Mouse (Mus musculus): ENCODE results near the gene Myo5a. TPM values are rescaled to one million over a fixed set of nuclear protein-coding genes. Genes with fewer than 3 reads are reported as not detected.

The Myo5a gene
- polyA plus RNA-seq, 1 experiment from 2014 or later: 12.3 TPM

GRCm38 (mm10) chr9:75047079-75047478, 23.7 kb upstream of the Myo5a start:
- H3K9me3 ChIP-seq (ENCODE audit: control insufficient read depth, low read length): no peaks in the 10 kb centered on the region
- no peak for ATAC-seq (ENCODE audit: insufficient number of reproducible peaks, insufficient read depth, low FRiP score, low read depth)
- H3K27ac ChIP-seq (replicated peaks in 1 of 2; ENCODE audit: control insufficient read depth in 1 of 2, insufficient read depth in 1 of 2, low read depth in 2 of 2, low read length in 2 of 2): no peak overlapping the region
- no peaks in the 10 kb centered on the region for H3K27me3 ChIP-seq (ENCODE audit: control insufficient read depth, insufficient read depth, low read length)
- H3K9ac ChIP-seq (ENCODE audit: low read length): no peak overlapping the region
- peaks cover 27% of the 10 kb centered on the region for H3K36me3 ChIP-seq (ENCODE audit: control insufficient read depth, insufficient read depth, low read length)
- H3K4me1 ChIP-seq (ENCODE audit: control insufficient read depth in 2 of 2, insufficient read depth in 2 of 2, low read length in 2 of 2): 0 out of 4 replicates have a peak, but pooled peaks cover 0 to 4% of the 10 kb centered on the region in 2 experiments
- no peak overlapping the region for H3K4me3 ChIP-seq (ENCODE audit: control insufficient read depth in 1 of 2, insufficient read depth in 1 of 2, low read depth in 1 of 2, low read length in 2 of 2)
- no peak overlapping the region for H3K4me2 ChIP-seq (ENCODE audit: low read length)

- Histone ChIP-seq H3K36me3 (ENCODE audit: control insufficient read depth, insufficient read depth, low read length) (peaks cover 19% of the 10 kb centered on the region), H3K9ac (ENCODE audit: low read length) (no peak overlapping the region), H3K27ac (replicated peaks in 1 of 2; ENCODE audit: control insufficient read depth in 1 of 2, insufficient read depth in 1 of 2, low read depth in 2 of 2, low read length in 2 of 2) (no peak overlapping the region), H3K27me3 (ENCODE audit: control insufficient read depth, insufficient read depth, low read length) (no peaks in the 10 kb centered on the region), H3K4me3 (ENCODE audit: control insufficient read depth in 1 of 2, insufficient read depth in 1 of 2, low read depth in 1 of 2, low read length in 2 of 2) (no peak overlapping the region), H3K4me1 (ENCODE audit: control insufficient read depth in 2 of 2, insufficient read depth in 2 of 2, low read length in 2 of 2) (0 out of 4 replicates have a peak, but pooled peaks cover 0 to 4% of the 10 kb centered on the region in 2 experiments), H3K9me3 (ENCODE audit: control insufficient read depth, low read length) (no peaks in the 10 kb centered on the region), H3K4me2 (ENCODE audit: low read length) (no peak overlapping the region)
- no peak for ATAC-seq (ENCODE audit: insufficient number of reproducible peaks, insufficient read depth, low FRiP score, low read depth)
- 76% methylated on average over 3 of the region's 3 CpGs for WGBS
Observed at GRCm38 (mm10) chr9:75049100-75049499, 21.7 kb upstream of the Myo5a start.

- no peak overlapping the region for H3K4me2 ChIP-seq (ENCODE audit: low read length)
- 0 out of 4 replicates have a peak, but pooled peaks cover 0 to 4% of the 10 kb centered on the region in 2 experiments for H3K4me1 ChIP-seq (ENCODE audit: control insufficient read depth in 2 of 2, insufficient read depth in 2 of 2, low read length in 2 of 2)
- no peak for ATAC-seq (ENCODE audit: insufficient number of reproducible peaks, insufficient read depth, low FRiP score, low read depth)
- H3K27me3 ChIP-seq (ENCODE audit: control insufficient read depth, insufficient read depth, low read length): no peaks in the 10 kb centered on the region
- 27% methylated on average over 3 of the region's 3 CpGs for WGBS
- H3K9ac ChIP-seq (ENCODE audit: low read length): no peak overlapping the region
- H3K36me3 ChIP-seq (ENCODE audit: control insufficient read depth, insufficient read depth, low read length): peaks cover 22% of the 10 kb centered on the region
- H3K4me3 ChIP-seq (ENCODE audit: control insufficient read depth in 1 of 2, insufficient read depth in 1 of 2, low read depth in 1 of 2, low read length in 2 of 2): no peak overlapping the region
- no peaks in the 10 kb centered on the region for H3K9me3 ChIP-seq (ENCODE audit: control insufficient read depth, low read length)
- no peak overlapping the region for H3K27ac ChIP-seq (replicated peaks in 1 of 2; ENCODE audit: control insufficient read depth in 1 of 2, insufficient read depth in 1 of 2, low read depth in 2 of 2, low read length in 2 of 2)
Observed at GRCm38 (mm10) chr9:75050003-75050402, 20.8 kb upstream of the Myo5a start.

GRCm38 (mm10) chr9:75051841-75052240, 19.0 kb upstream of the Myo5a start:
- no peak overlapping the region for H3K27ac ChIP-seq (replicated peaks in 1 of 2; ENCODE audit: control insufficient read depth in 1 of 2, insufficient read depth in 1 of 2, low read depth in 2 of 2, low read length in 2 of 2)
- no peaks in the 10 kb centered on the region for H3K27me3 ChIP-seq (ENCODE audit: control insufficient read depth, insufficient read depth, low read length)
- H3K9ac ChIP-seq (ENCODE audit: low read length): no peak overlapping the region
- H3K4me1 ChIP-seq (ENCODE audit: control insufficient read depth in 2 of 2, insufficient read depth in 2 of 2, low read length in 2 of 2): 0 out of 4 replicates have a peak, but pooled peaks cover 0 to 4% of the 10 kb centered on the region in 2 experiments
- no peak overlapping the region for H3K4me2 ChIP-seq (ENCODE audit: low read length)
- no peak overlapping the region for H3K4me3 ChIP-seq (ENCODE audit: control insufficient read depth in 1 of 2, insufficient read depth in 1 of 2, low read depth in 1 of 2, low read length in 2 of 2)
- no peaks in the 10 kb centered on the region for H3K9me3 ChIP-seq (ENCODE audit: control insufficient read depth, low read length)
- no peak for ATAC-seq (ENCODE audit: insufficient number of reproducible peaks, insufficient read depth, low FRiP score, low read depth)
- peaks cover 20% of the 10 kb centered on the region for H3K36me3 ChIP-seq (ENCODE audit: control insufficient read depth, insufficient read depth, low read length)
- WGBS: 66% methylated on average over 4 of the region's 4 CpGs

GRCm38 (mm10) chr9:75055046-75055445, 15.8 kb upstream of the Myo5a start:
- Histone ChIP-seq H3K36me3 (ENCODE audit: control insufficient read depth, insufficient read depth, low read length) (peaks cover 44% of the 10 kb centered on the region), H3K4me2 (ENCODE audit: low read length) (no peak overlapping the region), H3K27ac (replicated peaks in 1 of 2; ENCODE audit: control insufficient read depth in 1 of 2, insufficient read depth in 1 of 2, low read depth in 2 of 2, low read length in 2 of 2) (no peak overlapping the region), H3K4me3 (ENCODE audit: control insufficient read depth in 1 of 2, insufficient read depth in 1 of 2, low read depth in 1 of 2, low read length in 2 of 2) (no peak overlapping the region), H3K4me1 (ENCODE audit: control insufficient read depth in 2 of 2, insufficient read depth in 2 of 2, low read length in 2 of 2) (no peaks in the 10 kb centered on the region), H3K9ac (ENCODE audit: low read length) (no peak overlapping the region), H3K9me3 (ENCODE audit: control insufficient read depth, low read length) (no peaks in the 10 kb centered on the region), H3K27me3 (ENCODE audit: control insufficient read depth, insufficient read depth, low read length) (no peaks in the 10 kb centered on the region)
- 91% methylated on average over 5 of the region's 5 CpGs for WGBS
- no peak for ATAC-seq (ENCODE audit: insufficient number of reproducible peaks, insufficient read depth, low FRiP score, low read depth)

GRCm38 (mm10) chr9:75064678-75065331, 6.0 kb upstream of the Myo5a start:
- H3K27ac ChIP-seq (replicated peaks in 1 of 2; ENCODE audit: control insufficient read depth in 1 of 2, insufficient read depth in 1 of 2, low read depth in 2 of 2, low read length in 2 of 2): no peak overlapping the region
- no peak for ATAC-seq (ENCODE audit: insufficient number of reproducible peaks, insufficient read depth, low FRiP score, low read depth)
- H3K9ac ChIP-seq (ENCODE audit: low read length): no peak overlapping the region
- H3K4me3 ChIP-seq (ENCODE audit: control insufficient read depth in 1 of 2, insufficient read depth in 1 of 2, low read depth in 1 of 2, low read length in 2 of 2): no peak overlapping the region
- H3K27me3 ChIP-seq (ENCODE audit: control insufficient read depth, insufficient read depth, low read length): no peaks in the 10 kb centered on the region; the same call in 1 of the 2 replicates
- H3K36me3 ChIP-seq (ENCODE audit: control insufficient read depth, insufficient read depth, low read length): no peaks in the 10 kb centered on the region
- 70% methylated on average over 9 of the region's 9 CpGs for WGBS
- H3K9me3 ChIP-seq (ENCODE audit: control insufficient read depth, low read length): no peaks in the 10 kb centered on the region
- H3K4me1 ChIP-seq (ENCODE audit: control insufficient read depth in 2 of 2, insufficient read depth in 2 of 2, low read length in 2 of 2): no peaks in the 10 kb centered on the region
- H3K4me2 ChIP-seq (ENCODE audit: low read length): no peak overlapping the region

GRCm38 (mm10) chr9:75071029-75071705, 352 bp downstream of the Myo5a start:
- Histone ChIP-seq H3K4me1 (ENCODE audit: control insufficient read depth in 2 of 2, insufficient read depth in 2 of 2, low read length in 2 of 2) (peaks cover 4 to 11% of the 10 kb centered on the region in 2 experiments), H3K9ac (ENCODE audit: low read length) (peak overlapping the region; percentile 77), H3K36me3 (ENCODE audit: control insufficient read depth, insufficient read depth, low read length) (no peaks in the 10 kb centered on the region), H3K27me3 (ENCODE audit: control insufficient read depth, insufficient read depth, low read length) (no peaks in the 10 kb centered on the region; the same call in 1 of the 2 replicates), H3K4me3 (ENCODE audit: control insufficient read depth in 1 of 2, insufficient read depth in 1 of 2, low read depth in 1 of 2, low read length in 2 of 2) (peak overlapping the region; percentile 66 to 93), H3K27ac (replicated peaks in 1 of 2; ENCODE audit: control insufficient read depth in 1 of 2, insufficient read depth in 1 of 2, low read depth in 2 of 2, low read length in 2 of 2) (peak overlapping the region; percentile 82 to 88), H3K4me2 (ENCODE audit: low read length) (peak overlapping the region; percentile 85), H3K9me3 (ENCODE audit: control insufficient read depth, low read length) (no peaks in the 10 kb centered on the region)
- WGBS: under 1% methylated on average over 80 of the region's 92 CpGs
- ATAC-seq (ENCODE audit: insufficient number of reproducible peaks, insufficient read depth, low FRiP score, low read depth): peak; percentile 94
